ENCODE assay signal across 26 mouse cellular contexts in genomic region chr7:67205734-67206425, GRCm38 (mm10). TPM values are rescaled to one million over a fixed set of nuclear protein-coding genes. Genes with fewer than 3 reads are reported as not detected.
DNase-seq lines count a peak whose midpoint lies in the region; ATAC-seq and TF ChIP-seq lines count a peak whose summit lies in the region.
"Had no signal": no experiment of that assay in that cellular context is flagged by ENCODE, and none has a peak within 500 bp of the region (broad histone marks: within the 10 kb centered on the region; RNA-seq: fewer than 3 reads in every experiment).

No protein-coding gene starts in this region.

- no peaks in the 10 kb centered on the region for H3K36me3 ChIP-seq in hindbrain, embryonic 10.5 days
- H3K36me3 ChIP-seq in hindbrain, embryonic 14.5 days (replicated peaks; ENCODE audit: control insufficient read depth, insufficient read depth) = no peaks in the 10 kb centered on the region
- peaks cover 0 to 7% of the 10 kb centered on the region in 2 experiments; a peak in 2 of 4 replicates for H3K36me3 ChIP-seq in MEL (ENCODE audit: control insufficient read depth in 1 of 2, insufficient read depth in 2 of 2, low read length in 2 of 2)
- no peaks in the 10 kb centered on the region for H3K36me3 ChIP-seq in intestine, postnatal 0 days (ENCODE audit: control insufficient read depth, insufficient read depth)
- H3K36me3 ChIP-seq: forebrain, embryonic 15.5 days; heart, embryonic 13.5 days; hindbrain, embryonic 13.5 days; liver, embryonic 15.5 days; lung, embryonic 15.5 days; midbrain, embryonic 10.5 days; midbrain, embryonic 15.5 days; neural tube, embryonic 15.5 days had no signal

- H3K4me1 ChIP-seq in hindbrain, embryonic 10.5 days (replicated peaks) = peaks cover 26% of the 10 kb centered on the region
- no peaks in the 10 kb centered on the region for H3K4me1 ChIP-seq in hindbrain, embryonic 14.5 days (replicated peaks; ENCODE audit: control insufficient read depth, insufficient read depth, low read length)
- peaks cover 0 to 14% of the 10 kb centered on the region in 2 experiments; a peak in 3 of 4 replicates for H3K4me1 ChIP-seq in MEL (ENCODE audit: control insufficient read depth in 1 of 2, insufficient read depth in 2 of 2, low read length in 2 of 2)
- H3K4me1 ChIP-seq in intestine, postnatal 0 days (replicated peaks; ENCODE audit: control insufficient read depth, insufficient read depth, low read length) = no peaks in the 10 kb centered on the region
- H3K4me1 ChIP-seq: forebrain, embryonic 15.5 days; hindbrain, embryonic 13.5 days; lung, embryonic 15.5 days; midbrain, embryonic 10.5 days; midbrain, embryonic 15.5 days; neural tube, embryonic 15.5 days had no signal

- intact Hi-C loops in gastrocnemius, adult 2 months (cut with DNase I) = no loop called here

- H3K4me2 ChIP-seq in hindbrain, embryonic 14.5 days (replicated peaks) = no peak overlapping the region
- H3K4me2 ChIP-seq in intestine, postnatal 0 days (replicated peaks; ENCODE audit: low read depth) = no peak overlapping the region
- H3K4me2 ChIP-seq: forebrain, embryonic 15.5 days; heart, embryonic 13.5 days; hindbrain, embryonic 13.5 days; liver, embryonic 15.5 days; lung, embryonic 15.5 days; midbrain, embryonic 15.5 days; neural tube, embryonic 15.5 days had no signal

- no peak for TF ChIP-seq EP300 in MEL (IDR thresholded peaks at IDR 0.05; ENCODE audit: low read depth in 1 of 2, low read length in 2 of 2)

- 0 out of 2 replicates have a peak overlapping the region, but pooled peaks have one; percentile 8 for H3K27ac ChIP-seq in hindbrain, embryonic 10.5 days
- H3K27ac ChIP-seq in hindbrain, embryonic 14.5 days = no peak overlapping the region
- no peak overlapping the region for H3K27ac ChIP-seq in MEL (ENCODE audit: control insufficient read depth, low read depth, low read length)
- H3K27ac ChIP-seq in intestine, postnatal 0 days (ENCODE audit: low read depth, low read length) = peak overlapping the region; percentile 75
- H3K27ac ChIP-seq in gastrocnemius, adult 2 months = no peak overlapping the region
- H3K27ac ChIP-seq: forebrain, embryonic 15.5 days; heart, embryonic 13.5 days; hindbrain, embryonic 13.5 days; liver, embryonic 15.5 days; lung, embryonic 15.5 days; midbrain, embryonic 10.5 days; midbrain, embryonic 15.5 days; neural tube, embryonic 15.5 days; stomach, postnatal 0 days had no signal

- no peaks in the 10 kb centered on the region for H3K27me3 ChIP-seq in hindbrain, embryonic 10.5 days (ENCODE audit: insufficient read depth, poor library complexity, severe bottlenecking)
- no peaks in the 10 kb centered on the region for H3K27me3 ChIP-seq in hindbrain, embryonic 14.5 days (ENCODE audit: control insufficient read depth, insufficient read depth, low read length)
- no peaks in the 10 kb centered on the region; a peak in 1 of 4 replicates for H3K27me3 ChIP-seq in MEL (ENCODE audit: control insufficient read depth in 1 of 2, insufficient read depth in 2 of 2, low read length in 2 of 2)
- H3K27me3 ChIP-seq in intestine, postnatal 0 days (replicated peaks; ENCODE audit: control insufficient read depth, insufficient read depth, low read length) = no peaks in the 10 kb centered on the region
- H3K27me3 ChIP-seq: forebrain, embryonic 15.5 days; heart, embryonic 13.5 days; hindbrain, embryonic 13.5 days; liver, embryonic 15.5 days; lung, embryonic 15.5 days; midbrain, embryonic 15.5 days; neural tube, embryonic 15.5 days had no signal

- DNase-seq in hindbrain, embryonic 10.5 days (ENCODE audit: low spot score) = no peak
- DNase-seq in hindbrain, embryonic 14.5 days (ENCODE audit: low spot score) = no peak
- DNase-seq in MEL (ENCODE audit: low read depth, low spot score) = peak; percentile 41
- peak; percentile 20 for DNase-seq in kidney, postnatal 14 days
- no peak for DNase-seq in gastrocnemius, adult 2 months
- no peak for DNase-seq in retina, postnatal 1 day
- no peak for DNase-seq in layer of hippocampus, adult 11-12 months (ENCODE audit: low spot score)
- DNase-seq: adrenal gland, adult 2 months; adrenal gland, postnatal 36 days; cerebellum, adult 2 months; cerebellum, postnatal 25 days; heart, postnatal 10 days; liver; right cerebral cortex, adult 18-20 months; thymus, adult 18-20 months; thymus, postnatal 25 days had no signal

- H3K79me2 ChIP-seq in MEL (ENCODE audit: control insufficient read depth, insufficient read depth, low read length, poor library complexity) = no peaks in the 10 kb centered on the region

- no peaks in the 10 kb centered on the region for H3K9me3 ChIP-seq in hindbrain, embryonic 10.5 days
- no peaks in the 10 kb centered on the region for H3K9me3 ChIP-seq in hindbrain, embryonic 14.5 days (ENCODE audit: control insufficient read depth, low read length)
- H3K9me3 ChIP-seq in MEL (replicated peaks; ENCODE audit: insufficient read depth, low read length) = no peaks in the 10 kb centered on the region
- no peaks in the 10 kb centered on the region for H3K9me3 ChIP-seq in intestine, postnatal 0 days (ENCODE audit: control insufficient read depth)
- H3K9me3 ChIP-seq: forebrain, embryonic 15.5 days; heart, embryonic 13.5 days; hindbrain, embryonic 13.5 days; liver, embryonic 15.5 days; lung, embryonic 15.5 days; midbrain, embryonic 10.5 days; midbrain, embryonic 15.5 days; neural tube, embryonic 15.5 days had no signal

- no peak for TF ChIP-seq POLR2A in MEL (IDR thresholded peaks at IDR 0.05; ENCODE audit: control insufficient read depth in 1 of 2, insufficient read depth in 1 of 2, low read depth in 1 of 2, low read length in 2 of 2, poor library complexity in 1 of 2)

- TF ChIP-seq CTCF in MEL (IDR thresholded peaks at IDR 0.05 in 2 of 3, conservative IDR thresholded peaks at IDR 0.05 in 1 of 3; ENCODE audit: control insufficient read depth in 1 of 3, insufficient read depth in 1 of 3, low read depth in 2 of 3, low read length in 3 of 3, poor library complexity in 1 of 3, severe bottlenecking in 1 of 3) = no peak
- no peak for TF ChIP-seq CTCF in intestine, postnatal 0 days (IDR thresholded peaks at IDR 0.05; ENCODE audit: low read depth)
- no peak for TF ChIP-seq CTCF in gastrocnemius, adult 2 months (IDR thresholded peaks at IDR 0.05)

- WGBS in hindbrain, embryonic 10.5 days = 90% methylated on average over 9 of the region's 9 CpGs
- 92% methylated on average over 9 of the region's 9 CpGs for WGBS in hindbrain, embryonic 14.5 days
- 48% methylated on average over 9 of the region's 9 CpGs for WGBS in intestine, postnatal 0 days

- TF ChIP-seq RAD21 in MEL (IDR thresholded peaks at IDR 0.05; ENCODE audit: low read depth, low read length) = no peak

- ATAC-seq in hindbrain, embryonic 14.5 days (ENCODE audit: low FRiP score) = no peak
- ATAC-seq in intestine, postnatal 0 days = peak; percentile 92
- ATAC-seq: forebrain, embryonic 15.5 days; midbrain, embryonic 15.5 days had no signal

- no peak overlapping the region for H3K9ac ChIP-seq in hindbrain, embryonic 14.5 days
- no peak overlapping the region for H3K9ac ChIP-seq in MEL (ENCODE audit: control insufficient read depth, low read depth, low read length, poor library complexity, severe bottlenecking)
- no peak overlapping the region for H3K9ac ChIP-seq in intestine, postnatal 0 days (ENCODE audit: low read depth, low read length)
- H3K9ac ChIP-seq: forebrain, embryonic 15.5 days; heart, embryonic 13.5 days; hindbrain, embryonic 13.5 days; liver, embryonic 15.5 days; lung, embryonic 15.5 days; midbrain, embryonic 15.5 days; neural tube, embryonic 15.5 days had no signal

- no peak overlapping the region for H3K4me3 ChIP-seq in hindbrain, embryonic 10.5 days
- H3K4me3 ChIP-seq in hindbrain, embryonic 14.5 days (replicated peaks; ENCODE audit: low read length) = no peak overlapping the region
- H3K4me3 ChIP-seq in MEL (ENCODE audit: control insufficient read depth in 1 of 2, insufficient read depth in 1 of 2, low read depth in 2 of 2, low read length in 2 of 2) = peak overlapping the region in 1 of 2 experiments; percentile 21; a peak in 1 of 4 replicates
- no peak overlapping the region for H3K4me3 ChIP-seq in intestine, postnatal 0 days (ENCODE audit: low read depth, low read length)
- no peak overlapping the region for H3K4me3 ChIP-seq in gastrocnemius, adult 2 months
- H3K4me3 ChIP-seq: forebrain, embryonic 15.5 days; heart, embryonic 13.5 days; hindbrain, embryonic 13.5 days; liver, embryonic 15.5 days; lung, embryonic 15.5 days; midbrain, embryonic 10.5 days; midbrain, embryonic 15.5 days; neural tube, embryonic 15.5 days had no signal

TF ChIP-seq in MEL, 35 proteins besides CTCF, POLR2A, EP300 and RAD21:
- peak; percentile 55; the same call in 1 of the 2 replicates for TF ChIP-seq TAL1 (IDR thresholded peaks at IDR 0.05; ENCODE audit: low read length)
- TF ChIP-seq ETS1 (IDR thresholded peaks at IDR 0.05; ENCODE audit: low read depth, low read length) = no peak
- no peak for TF ChIP-seq MEF2A (IDR thresholded peaks at IDR 0.05; ENCODE audit: extremely low read depth, insufficient replicate concordance, low read depth, low read length, poor library complexity, severe bottlenecking)

RNA-seq across cellular contexts. Expression of gene Lysmd4, which starts 16.5 kb away (rescaled TPM):
- 14.7 and 18.7 TPM in 2 replicates for polyA plus RNA-seq in hindbrain, embryonic 10.5 days (2016; fragmentation: Nextera tagmentation; extraction: Ambion mirVana)
- 29.8 and 32.2 TPM in 2 replicates for polyA plus RNA-seq in hindbrain, embryonic 14.5 days (2014; fragmentation: Nextera tagmentation; extraction: Ambion mirVana)
- 5.0 and 5.2 TPM in 2 replicates for total RNA-seq in MEL (2012; rRNA removed)
- polyA plus RNA-seq in MEL (2012; ENCODE audit: insufficient read depth in 1 of 2, insufficient read length in 2 of 2, low read depth in 1 of 2, low replicate concordance in 2 of 2, missing spikeins in 1 of 2) = 1 to 10 TPM in 1 of 2 experiments, not detected in 1; 7.9 TPM
- 9.3 and 9.6 TPM in 2 replicates for polyA plus RNA-seq in intestine, postnatal 0 days (2015; fragmentation: Nextera tagmentation; extraction: Ambion mirVana)
- 1 to 10 TPM; 6.4 to 7.9 TPM for total RNA-seq in gastrocnemius, adult 2 months (2021)

Comparison
In these comparisons a context has a peak if more than half of its experiments do, and no peak if none do; other contexts are left out.
1. H3K27ac ChIP-seq: peak in hindbrain, embryonic 10.5 days (single experiment) and intestine, postnatal 0 days (single experiment); none in hindbrain, embryonic 14.5 days (single experiment), MEL (single experiment) and gastrocnemius, adult 2 months (single experiment).
2. DNase-seq: peak in MEL (single experiment) and kidney, postnatal 14 days (single experiment); none in hindbrain, embryonic 10.5 days (single experiment), hindbrain, embryonic 14.5 days (single experiment), gastrocnemius, adult 2 months (single experiment), retina, postnatal 1 day (single experiment) and layer of hippocampus, adult 11-12 months (single experiment).